Mouse (Mus musculus) G1E (cell line): Measurements from ENCODE around the gene Olfr322.
"Not testable (repeated sequence)": the region's sequence is repeated elsewhere in the genome, so short reads cannot be mapped to it uniquely, and the experiment has no call there.

ENCODE experiments used
- CTCF ChIP-seq: IDR thresholded peaks from 2 replicates; pipeline ENCODE4 v1.5.1; 2012; ENCODE audit warnings: low read depth, low read length, inconsistent platforms, mixed read lengths
- GATA1 ChIP-seq: IDR thresholded peaks from 2 replicates; pipeline ENCODE4 v1.6.1; 2012; ENCODE audit warnings: borderline replicate concordance, low read length, inconsistent platforms, mixed read lengths
- GATA2 ChIP-seq: IDR thresholded peaks from 2 replicates; pipeline ENCODE4 v1.6.1; 2012; ENCODE audit warnings: low read depth, low read length, inconsistent platforms, borderline replicate concordance
- TAL1 ChIP-seq: conservative IDR thresholded peaks from 2 replicates; pipeline ENCODE4 v1.6.1; 2012; ENCODE audit warnings: low read depth, low read length, inconsistent platforms, mixed read lengths

DNA sequence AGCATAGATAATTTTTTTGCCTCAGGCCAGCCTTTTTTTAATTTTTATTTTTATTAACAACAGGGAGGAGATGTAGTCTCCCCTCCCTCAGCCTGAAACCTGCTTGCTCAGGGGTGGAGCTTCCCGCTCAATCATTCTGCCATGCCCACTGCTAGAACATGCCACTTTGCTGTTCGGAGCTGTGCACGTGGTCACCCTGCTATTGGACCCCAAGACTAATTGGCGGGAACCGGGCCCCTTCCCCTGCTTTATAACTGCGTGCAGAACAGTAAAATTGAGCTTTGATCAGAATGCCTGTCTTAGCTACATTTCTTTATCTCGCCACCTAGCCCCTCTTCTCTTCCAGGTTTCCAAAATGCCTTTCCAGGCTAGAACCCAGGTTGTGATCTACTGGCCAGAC, 59.1 kb downstream of the Olfr322 start:
- TF ChIP-seq CTCF, GATA1, TAL1, GATA2: not testable (repeated sequence)
